Mouse (Mus musculus) embryo, embryonic 11.5 days (tissue): ENCODE results near the gene Mrgprb3.

Experiments
- DNase-seq: peaks from one replicate; pipeline ENCODE4 v3.0.0-alpha.2; 2012; ENCODE audit warnings: low read depth, low spot score

Mrgprb3 gene

DNA sequence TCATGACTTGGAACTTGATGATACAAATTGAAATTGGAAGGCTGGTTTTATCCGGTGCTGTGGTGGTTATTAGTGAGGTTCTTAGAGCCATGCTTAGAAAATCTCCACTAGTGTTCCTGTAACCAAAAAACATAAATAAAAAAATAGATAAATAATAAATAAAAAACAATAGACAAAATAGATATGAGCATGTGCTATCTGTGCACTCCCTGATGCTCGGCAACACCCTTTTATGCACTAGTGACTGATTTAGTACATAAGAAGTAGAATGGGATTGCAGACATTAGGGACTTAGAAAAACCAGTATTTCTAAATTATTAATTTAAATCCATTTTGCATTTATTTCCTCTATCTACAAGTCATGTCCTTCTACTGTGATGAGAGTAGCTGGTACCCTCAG, at the start of gene Mrgprb3:
TSS of gene Mrgprb3 (minus strand) at position 101 of the 400 bp plus-strand sequence.
- DNase-seq, result no peak
